Mouse (Mus musculus) embryonic facial prominence, embryonic 12.5 days (tissue): ENCODE measurements around the gene Slc9a2. TPM values are rescaled to one million over a fixed set of nuclear protein-coding genes. Genes with fewer than 3 reads are reported as not detected.
A peak's percentile ranks its signal among the peaks of the same experiment; 100 is the strongest.
"Not testable (repeated sequence)": the region's sequence is repeated elsewhere in the genome, so short reads cannot be mapped to it uniquely, and the experiment has no call there.

Source experiments
- ATAC-seq: fragments of 200-750 bp; cut with Nextera tagmentation; 2 replicates; pipeline ENCODE4 v1.8.0; 2017; ENCODE audit not compliant: insufficient number of reproducible peaks, insufficient read depth, low FRiP score, low TSS enrichment
- H3K27ac ChIP-seq: fragments of 300-500 bp; sonication (generic); 2 replicates; pipeline ENCODE4 v1.5.1; 2016; ENCODE audit warnings: mild to moderate bottlenecking
- H3K27me3 ChIP-seq: fragments of 300-500 bp; sonication (generic); 2 replicates; pipeline ENCODE4 v1.6.1; 2016; ENCODE audit warnings: mild to moderate bottlenecking, moderate library complexity
- H3K36me3 ChIP-seq: fragments of 300-500 bp; sonication (generic); 2 replicates; pipeline ENCODE4 v1.6.1; 2016; ENCODE audit warnings: mild to moderate bottlenecking
- H3K4me1 ChIP-seq: fragments of 300-500 bp; sonication (generic); 2 replicates; pipeline ENCODE4 v1.6.1; 2016
- H3K4me2 ChIP-seq: fragments of 300-500 bp; sonication (generic); replicated peaks from 2 replicates; pipeline ENCODE4 v1.6.1; 2016; ENCODE audit warnings: mild to moderate bottlenecking, moderate library complexity
- H3K4me3 ChIP-seq: fragments of 300-500 bp; sonication (generic); 2 replicates; pipeline ENCODE4 v1.5.1; 2016; ENCODE audit warnings: mild to moderate bottlenecking
- H3K9ac ChIP-seq: fragments of 300-500 bp; sonication (generic); 2 replicates; pipeline ENCODE4 v1.6.1; 2016; ENCODE audit warnings: mild to moderate bottlenecking, moderate library complexity
- H3K9me3 ChIP-seq: fragments of 300-500 bp; sonication (generic); 2 replicates; pipeline ENCODE4 v1.6.1; 2016; ENCODE audit warnings: mild to moderate bottlenecking, moderate library complexity
- WGBS: fragments of 180-500 bp; shearing (Covaris S2); methylation state at CpG from one replicate; pipeline ENCODE4 v1.1.7; 2016; 5-methylcytosine and 5-hydroxymethylcytosine counted together
- polyA plus RNA-seq: library from polyadenylated mRNA; unstranded; fragments of >200 nt; fragmentation: Nextera tagmentation; extraction: Ambion mirVana; gene quantifications from 2 replicates; pipeline ENCODE4 v1.2.1, GENCODE M21; 2016

The Slc9a2 gene
- polyA plus RNA-seq, 1 experiment from 2014 or later, result 0.12 TPM

- H3K27ac ChIP-seq, result no peak overlapping the region
- H3K4me1 ChIP-seq, result 0 out of 2 replicates have a peak, but pooled peaks cover 5% of the 10 kb centered on the region
- H3K9ac ChIP-seq, result no peak overlapping the region
- no peaks in the 10 kb centered on the region for H3K9me3 ChIP-seq
- no peaks in the 10 kb centered on the region for H3K36me3 ChIP-seq
- H3K4me3 ChIP-seq, result no peak overlapping the region
- no peak for ATAC-seq
- H3K27me3 ChIP-seq, result peaks cover 4% of the 10 kb centered on the region; the same call in 1 of the 2 replicates
- no peak overlapping the region for H3K4me2 ChIP-seq
- WGBS, result 37% methylated on average over 12 of the region's 12 CpGs
These were observed 14.7 kb upstream of the Slc9a2 start for GRCm38 (mm10) chr1:40665401-40666370.

- H3K27me3 ChIP-seq, H3K4me1 ChIP-seq, H3K36me3 ChIP-seq, H3K4me3 ChIP-seq, H3K9me3 ChIP-seq, H3K9ac ChIP-seq, H3K27ac ChIP-seq, H3K4me2 ChIP-seq, ATAC-seq: not testable (repeated sequence)
- WGBS, result 5% methylated on average over 3 of the region's 3 CpGs
These were observed 12.9 kb upstream of the Slc9a2 start for GRCm38 (mm10) chr1:40667442-40667841.

GRCm38 (mm10) chr1:40670025-40670424 lies 10.3 kb upstream of the Slc9a2 start:
- 88% methylated on average over 3 of the region's 3 CpGs for WGBS
- Histone ChIP-seq H3K9me3 (no peaks in the 10 kb centered on the region), H3K36me3 (no peaks in the 10 kb centered on the region), H3K4me2 (no peak overlapping the region), H3K27ac (no peak overlapping the region), H3K4me1 (0 out of 2 replicates have a peak, but pooled peaks cover 5% of the 10 kb centered on the region), H3K4me3 (no peak overlapping the region), H3K27me3 (peaks cover 2% of the 10 kb centered on the region; the same call in 1 of the 2 replicates), H3K9ac (no peak overlapping the region)
- no peak for ATAC-seq

GRCm38 (mm10) chr1:40671490-40671889 lies 8.9 kb upstream of the Slc9a2 start:
- 95% methylated on average over 4 of the region's 4 CpGs for WGBS
- no peaks in the 10 kb centered on the region for H3K9me3 ChIP-seq
- no peak for ATAC-seq

GRCm38 (mm10) chr1:40677306-40677705 lies 3.1 kb upstream of the Slc9a2 start:
- H3K4me2 ChIP-seq, result no peak overlapping the region
- H3K27me3 ChIP-seq, result peaks cover 50% of the 10 kb centered on the region
- no peaks in the 10 kb centered on the region for H3K9me3 ChIP-seq
- H3K9ac ChIP-seq, result no peak overlapping the region
- H3K36me3 ChIP-seq, result no peaks in the 10 kb centered on the region
- H3K27ac ChIP-seq, result no peak overlapping the region
- no peak overlapping the region for H3K4me3 ChIP-seq
- peaks cover 6% of the 10 kb centered on the region; the same call in 1 of the 2 replicates for H3K4me1 ChIP-seq
- WGBS, result 45% methylated on average over 5 of the region's 5 CpGs
- no peak for ATAC-seq

More at GRCm38 (mm10) chr1:40671490-40671889, 8.9 kb upstream of the Slc9a2 start:
- no peak overlapping the region for H3K4me2 ChIP-seq
- H3K27me3 ChIP-seq, result 0 out of 2 replicates have a peak, but pooled peaks cover 3% of the 10 kb centered on the region
- H3K4me3 ChIP-seq, result no peak overlapping the region
- no peak overlapping the region for H3K9ac ChIP-seq
- H3K27ac ChIP-seq, result no peak overlapping the region
- no peaks in the 10 kb centered on the region for H3K36me3 ChIP-seq
- 0 out of 2 replicates have a peak, but pooled peaks cover 5% of the 10 kb centered on the region for H3K4me1 ChIP-seq

- H3K9ac ChIP-seq, result peak overlapping the region; percentile 45
- under 1% methylated on average over 78 of the region's 90 CpGs for WGBS
These were observed 709 bp downstream of the Slc9a2 start for GRCm38 (mm10) chr1:40680868-40681698.

GRCm38 (mm10) chr1:40681699-40682510 lies 1.5 kb downstream of the Slc9a2 start:
- peaks cover 6% of the 10 kb centered on the region; the same call in 1 of the 2 replicates for H3K4me1 ChIP-seq
- ATAC-seq, result peak; percentile 39; the same call in 1 of the 2 replicates
- peak overlapping the region; percentile 45 for H3K9ac ChIP-seq
- WGBS, result 4% methylated on average over 44 of the region's 44 CpGs
- peaks cover 67% of the 10 kb centered on the region for H3K27me3 ChIP-seq
- no peak overlapping the region for H3K27ac ChIP-seq
- H3K4me3 ChIP-seq, result peak overlapping the region; percentile 61
- peak overlapping the region; percentile 100 for H3K4me2 ChIP-seq
- H3K36me3 ChIP-seq, result no peaks in the 10 kb centered on the region
- H3K9me3 ChIP-seq, result no peaks in the 10 kb centered on the region

More at GRCm38 (mm10) chr1:40680868-40681698, 709 bp downstream of the Slc9a2 start:
- no peak overlapping the region for H3K27ac ChIP-seq
- no peaks in the 10 kb centered on the region for H3K9me3 ChIP-seq
- 0 out of 2 replicates have a peak, but pooled peaks have one; percentile 67 for ATAC-seq
- H3K4me3 ChIP-seq, result peak overlapping the region; percentile 61
- peak overlapping the region; percentile 100 for H3K4me2 ChIP-seq
- H3K27me3 ChIP-seq, result peaks cover 67% of the 10 kb centered on the region
- peaks cover 6% of the 10 kb centered on the region; the same call in 1 of the 2 replicates for H3K4me1 ChIP-seq
- H3K36me3 ChIP-seq, result no peaks in the 10 kb centered on the region

- 0 out of 2 replicates have a peak, but pooled peaks cover 6% of the 10 kb centered on the region for H3K9me3 ChIP-seq
- 87% methylated on average over 13 of the region's 13 CpGs for WGBS
- H3K36me3 ChIP-seq, result no peaks in the 10 kb centered on the region
- no peaks in the 10 kb centered on the region for H3K4me1 ChIP-seq
- ATAC-seq, result no peak
- H3K4me3 ChIP-seq, result no peak overlapping the region
- no peak overlapping the region for H3K27ac ChIP-seq
- no peaks in the 10 kb centered on the region for H3K27me3 ChIP-seq
- no peak overlapping the region for H3K4me2 ChIP-seq
- no peak overlapping the region for H3K9ac ChIP-seq
These were observed 13.9 kb downstream of the Slc9a2 start for GRCm38 (mm10) chr1:40694296-40694695.

GRCm38 (mm10) chr1:40696436-40696835 lies 16.1 kb downstream of the Slc9a2 start:
- H3K27me3 ChIP-seq, result no peaks in the 10 kb centered on the region
- 78% methylated on average over 3 of the region's 3 CpGs for WGBS
- no peak overlapping the region for H3K9ac ChIP-seq
- H3K4me2 ChIP-seq, result no peak overlapping the region
- no peak overlapping the region for H3K4me3 ChIP-seq
- 0 out of 2 replicates have a peak, but pooled peaks cover 6% of the 10 kb centered on the region for H3K9me3 ChIP-seq
- no peaks in the 10 kb centered on the region for H3K36me3 ChIP-seq
- H3K27ac ChIP-seq, result no peak overlapping the region
- ATAC-seq, result no peak
- H3K4me1 ChIP-seq, result no peaks in the 10 kb centered on the region

GRCm38 (mm10) chr1:40705099-40705498 lies 24.7 kb downstream of the Slc9a2 start:
- ATAC-seq, result no peak
- Histone ChIP-seq H3K4me3 (no peak overlapping the region), H3K27ac (no peak overlapping the region), H3K4me2 (no peak overlapping the region), H3K36me3 (no peaks in the 10 kb centered on the region), H3K27me3 (no peaks in the 10 kb centered on the region), H3K9ac (no peak overlapping the region), H3K9me3 (no peaks in the 10 kb centered on the region), H3K4me1 (no peaks in the 10 kb centered on the region)
- WGBS, result 88% methylated on average over 4 of the region's 4 CpGs

- WGBS, result 85% methylated on average over 9 of the region's 9 CpGs
- Histone ChIP-seq H3K4me2 (no peak overlapping the region), H3K36me3 (no peaks in the 10 kb centered on the region), H3K9ac (no peak overlapping the region), H3K4me3 (no peak overlapping the region), H3K4me1 (no peaks in the 10 kb centered on the region), H3K27me3 (no peaks in the 10 kb centered on the region), H3K9me3 (no peaks in the 10 kb centered on the region), H3K27ac (no peak overlapping the region)
- ATAC-seq, result no peak
These were observed 34.6 kb downstream of the Slc9a2 start for GRCm38 (mm10) chr1:40714950-40715349.
